Mouse (Mus musculus): Measurements from ENCODE around the gene Spon1. TPM values are rescaled to one million over a fixed set of nuclear protein-coding genes. Genes with fewer than 3 reads are reported as not detected.

Gene Spon1
- total and polyA plus RNA-seq, 2 experiments from 2014 or later, result 20.7 to 21.6 TPM

DNA sequence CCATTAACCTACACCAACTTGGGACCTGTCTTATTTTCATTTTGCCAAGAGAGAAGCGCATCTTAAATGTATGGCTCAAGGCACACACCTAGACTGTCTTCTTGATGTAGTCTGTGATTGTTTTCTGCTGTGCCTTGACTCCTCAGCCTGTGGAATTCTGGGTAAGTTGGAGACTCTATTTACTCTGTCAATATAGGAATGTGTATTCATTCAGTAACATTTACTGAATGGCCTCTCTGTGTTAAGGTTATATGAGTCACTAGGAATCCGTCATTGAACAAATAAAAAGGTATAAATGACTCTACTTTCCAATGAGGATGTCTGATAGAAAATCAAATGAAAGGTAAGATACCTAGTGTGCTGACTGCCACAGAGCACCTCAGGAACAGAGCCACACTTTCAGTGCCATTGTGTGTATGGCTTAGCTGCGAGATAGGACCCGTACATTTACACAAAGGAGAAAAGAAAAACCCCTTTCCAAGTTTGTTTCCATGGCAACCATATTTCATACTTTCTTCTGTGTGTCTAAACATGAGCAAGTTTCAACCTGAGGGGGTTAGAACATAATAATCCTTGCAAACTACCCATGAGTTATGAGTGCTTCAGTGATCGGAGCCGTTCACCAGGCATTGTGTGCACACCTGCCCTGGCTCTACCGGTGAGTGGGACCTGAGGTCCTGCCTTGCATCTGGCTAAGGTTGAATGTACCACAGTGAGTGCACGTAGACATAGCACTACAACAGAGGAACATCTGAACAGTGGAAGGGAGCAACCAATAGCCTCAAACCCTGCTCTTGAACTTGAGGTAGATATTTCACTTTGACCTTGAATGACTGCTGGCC, 35.2 kb upstream of the Spon1 start:
- WGBS, result 95% methylated on average over 8 of the region's 8 CpGs
- Histone ChIP-seq H3K9ac (replicated peaks; ENCODE audit: low read depth, low read length) (no peak overlapping the region), H3K9me3 (replicated peaks; ENCODE audit: control insufficient read depth, low read length) (no peaks in the 10 kb centered on the region), H3K4me2 (ENCODE audit: low read depth, low read length) (no peak overlapping the region), H3K27me3 (ENCODE audit: control insufficient read depth, insufficient read depth, low read length) (no peaks in the 10 kb centered on the region), H3K36me3 (replicated peaks; ENCODE audit: control insufficient read depth, insufficient read depth, low read length) (no peaks in the 10 kb centered on the region), H3K4me3 (ENCODE audit: low read depth, low read length) (no peak overlapping the region), H3K27ac (ENCODE audit: low read depth) (no peak overlapping the region), H3K4me1 (ENCODE audit: control insufficient read depth, insufficient read depth) (peaks cover 8% of the 10 kb centered on the region)
- ATAC-seq (ENCODE audit: insufficient read depth, low read depth), result no peak
- no peak for DNase-seq (ENCODE audit: low spot score)
- TF ChIP-seq EP300 (IDR thresholded peaks at IDR 0.05; ENCODE audit: low read depth), result no peak
- TF ChIP-seq CTCF (IDR thresholded peaks at IDR 0.05; ENCODE audit: low read depth), result no peak

- Histone ChIP-seq H3K9ac (replicated peaks; ENCODE audit: low read depth, low read length) (0 out of 2 replicates have a peak overlapping the region, but pooled peaks have one; percentile 10), H3K4me1 (ENCODE audit: control insufficient read depth, insufficient read depth) (no peaks in the 10 kb centered on the region; the same call in 1 of the 2 replicates), H3K9me3 (replicated peaks; ENCODE audit: control insufficient read depth, low read length) (no peaks in the 10 kb centered on the region), H3K4me3 (ENCODE audit: low read depth, low read length) (peak overlapping the region; percentile 27), H3K4me2 (ENCODE audit: low read depth, low read length) (peak overlapping the region; percentile 51), H3K27ac (ENCODE audit: low read depth) (no peak overlapping the region), H3K27me3 (ENCODE audit: control insufficient read depth, insufficient read depth, low read length) (no peaks in the 10 kb centered on the region), H3K36me3 (replicated peaks; ENCODE audit: control insufficient read depth, insufficient read depth, low read length) (no peaks in the 10 kb centered on the region)
- no peak for DNase-seq (ENCODE audit: low spot score)
- 45% methylated on average over 9 of the region's 9 CpGs for WGBS
- TF ChIP-seq EP300 (IDR thresholded peaks at IDR 0.05; ENCODE audit: low read depth), result no peak
- TF ChIP-seq CTCF (IDR thresholded peaks at IDR 0.05; ENCODE audit: low read depth), result no peak
- no peak for ATAC-seq (ENCODE audit: insufficient read depth, low read depth)
Measured at GRCm38 (mm10) chr7:113737790-113738362, 27.9 kb upstream of the Spon1 start.

DNA sequence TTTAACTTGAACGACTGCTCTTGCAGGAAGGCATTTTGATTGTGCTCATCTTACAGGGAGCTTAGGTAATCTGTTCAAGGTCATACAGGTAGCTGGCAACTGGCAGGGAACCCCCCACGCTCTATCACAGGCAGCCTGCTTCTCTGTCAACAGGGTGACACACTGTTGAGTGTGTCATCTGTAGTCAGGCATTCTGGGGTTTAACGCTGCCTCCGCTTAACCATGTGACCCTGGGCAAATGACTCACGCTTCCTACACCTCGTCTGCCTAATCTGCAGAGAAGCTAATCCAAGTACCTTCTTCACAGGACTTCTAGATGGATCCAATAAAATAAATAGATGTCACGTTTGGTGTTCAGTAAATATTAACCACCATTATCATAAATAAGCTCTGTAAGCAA, 26.6 kb upstream of the Spon1 start:
- TF ChIP-seq CTCF (IDR thresholded peaks at IDR 0.05; ENCODE audit: low read depth), result no peak
- no peak for TF ChIP-seq EP300 (IDR thresholded peaks at IDR 0.05; ENCODE audit: low read depth)
- no peaks in the 10 kb centered on the region for H3K9me3 ChIP-seq (replicated peaks; ENCODE audit: control insufficient read depth, low read length)
- no peaks in the 10 kb centered on the region for H3K4me1 ChIP-seq (ENCODE audit: control insufficient read depth, insufficient read depth)
- H3K27me3 ChIP-seq (ENCODE audit: control insufficient read depth, insufficient read depth, low read length), result no peaks in the 10 kb centered on the region
- DNase-seq (ENCODE audit: low spot score) (no peak), ATAC-seq (ENCODE audit: insufficient read depth, low read depth) (no peak)
- WGBS, result 55% methylated on average over 7 of the region's 7 CpGs
- no peak overlapping the region for H3K27ac ChIP-seq (ENCODE audit: low read depth)
- H3K36me3 ChIP-seq (replicated peaks; ENCODE audit: control insufficient read depth, insufficient read depth, low read length), result no peaks in the 10 kb centered on the region
- no peak overlapping the region for H3K4me3 ChIP-seq (ENCODE audit: low read depth, low read length)
- no peak overlapping the region for H3K9ac ChIP-seq (replicated peaks; ENCODE audit: low read depth, low read length)
- H3K4me2 ChIP-seq (ENCODE audit: low read depth, low read length), result no peak overlapping the region

DNA sequence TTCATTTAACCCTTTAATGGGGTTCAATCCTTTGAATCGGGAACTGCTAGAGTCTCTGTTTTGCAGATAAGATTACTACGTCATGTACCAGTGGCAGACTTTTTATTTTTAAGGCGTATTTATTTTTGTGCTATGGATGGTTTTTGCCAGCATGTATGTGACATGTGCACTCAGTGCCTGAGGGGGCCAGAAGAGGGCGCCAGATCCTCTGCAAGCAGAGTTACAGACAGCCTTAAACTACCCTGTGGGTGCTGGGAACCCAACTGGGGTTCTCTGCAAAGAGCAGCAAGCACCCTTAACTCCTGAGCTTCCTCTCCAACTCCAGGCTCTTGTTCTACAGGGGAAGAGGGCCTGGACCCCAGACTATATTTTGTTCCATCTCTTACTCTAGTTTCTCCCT, 23.2 kb upstream of the Spon1 start:
- TF ChIP-seq CTCF (IDR thresholded peaks at IDR 0.05; ENCODE audit: low read depth) (no peak), EP300 (IDR thresholded peaks at IDR 0.05; ENCODE audit: low read depth) (no peak)
- ATAC-seq (ENCODE audit: insufficient read depth, low read depth) (no peak), DNase-seq (ENCODE audit: low spot score) (no peak)
- Histone ChIP-seq H3K9me3 (replicated peaks; ENCODE audit: control insufficient read depth, low read length) (no peaks in the 10 kb centered on the region), H3K27ac (ENCODE audit: low read depth) (no peak overlapping the region), H3K36me3 (replicated peaks; ENCODE audit: control insufficient read depth, insufficient read depth, low read length) (no peaks in the 10 kb centered on the region), H3K27me3 (ENCODE audit: control insufficient read depth, insufficient read depth, low read length) (no peaks in the 10 kb centered on the region), H3K4me2 (ENCODE audit: low read depth, low read length) (no peak overlapping the region), H3K9ac (replicated peaks; ENCODE audit: low read depth, low read length) (no peak overlapping the region), H3K4me1 (ENCODE audit: control insufficient read depth, insufficient read depth) (no peaks in the 10 kb centered on the region), H3K4me3 (ENCODE audit: low read depth, low read length) (no peak overlapping the region)
- WGBS, result 81% methylated on average over 4 of the region's 4 CpGs

GRCm38 (mm10) chr7:113743982-113744381, 21.8 kb upstream of the Spon1 start:
- Histone ChIP-seq H3K27me3 (ENCODE audit: control insufficient read depth, insufficient read depth, low read length) (no peaks in the 10 kb centered on the region), H3K4me3 (ENCODE audit: low read depth, low read length) (no peak overlapping the region), H3K4me2 (ENCODE audit: low read depth, low read length) (no peak overlapping the region), H3K27ac (ENCODE audit: low read depth) (no peak overlapping the region), H3K9ac (replicated peaks; ENCODE audit: low read depth, low read length) (no peak overlapping the region), H3K36me3 (replicated peaks; ENCODE audit: control insufficient read depth, insufficient read depth, low read length) (no peaks in the 10 kb centered on the region), H3K9me3 (replicated peaks; ENCODE audit: control insufficient read depth, low read length) (no peaks in the 10 kb centered on the region), H3K4me1 (ENCODE audit: control insufficient read depth, insufficient read depth) (no peaks in the 10 kb centered on the region)
- ATAC-seq (ENCODE audit: insufficient read depth, low read depth) (no peak), DNase-seq (ENCODE audit: low spot score) (no peak)
- WGBS, result 53% methylated on average over 5 of the region's 5 CpGs
- TF ChIP-seq CTCF (IDR thresholded peaks at IDR 0.05; ENCODE audit: low read depth) (no peak), EP300 (IDR thresholded peaks at IDR 0.05; ENCODE audit: low read depth) (no peak)
